Mouse (Mus musculus): ENCODE measurements around the gene Lman1l. TPM values are rescaled to one million over a fixed set of nuclear protein-coding genes. Genes with fewer than 3 reads are reported as not detected.

Lman1l gene
- polyA plus RNA-seq, 1 experiment from 2014 or later = not detected

DNA sequence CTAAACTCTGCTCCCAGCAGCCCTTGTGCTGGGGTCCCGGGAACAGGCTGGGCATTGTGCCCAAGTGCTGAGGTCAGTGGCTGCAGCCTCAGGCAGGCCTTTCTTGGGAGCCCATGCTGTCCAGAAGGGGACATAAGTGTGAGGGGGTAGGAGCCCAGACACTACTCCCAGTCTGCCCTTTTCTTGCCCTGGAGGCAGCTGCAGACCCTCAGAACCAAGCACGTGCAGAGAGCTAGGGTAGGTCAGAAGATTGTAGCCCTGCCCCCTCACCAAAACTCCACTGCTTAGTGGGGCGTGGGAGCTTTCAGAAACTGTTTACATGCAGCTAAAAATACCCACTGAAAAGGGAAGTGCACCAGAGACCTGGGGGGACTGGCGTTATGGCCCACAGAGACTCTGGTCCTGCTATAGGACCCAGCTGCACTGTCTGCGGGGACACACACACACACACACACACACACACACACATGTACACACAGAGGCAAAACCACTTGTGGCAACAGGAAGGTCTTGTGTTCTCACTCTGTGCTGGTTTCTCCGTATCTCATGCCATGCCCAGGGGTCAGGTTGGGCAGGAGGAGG is 17.3 kb upstream of the Lman1l start:
- ATAC-seq (ENCODE audit: insufficient number of reproducible peaks, insufficient read depth, low FRiP score, low read depth) = peak; percentile 59; the same call in 1 of the 2 replicates
- Histone ChIP-seq H3K4me3 (ENCODE audit: low read depth, low read length) (no peak overlapping the region), H3K36me3 (ENCODE audit: control insufficient read depth, insufficient read depth, low read length) (no peaks in the 10 kb centered on the region; the same call in 1 of the 2 replicates), H3K9me3 (ENCODE audit: control insufficient read depth, low read depth, low read length) (no peaks in the 10 kb centered on the region), H3K27ac (ENCODE audit: low read length) (peak overlapping the region; percentile 87), H3K4me1 (ENCODE audit: control insufficient read depth, insufficient read depth, low read length) (peaks cover 58% of the 10 kb centered on the region), H3K4me2 (replicated peaks; ENCODE audit: low read depth, low read length) (peak overlapping the region; percentile 41; the same call in 1 of the 2 replicates), H3K9ac (replicated peaks; ENCODE audit: low read depth, low read length) (no peak overlapping the region), H3K27me3 (ENCODE audit: control insufficient read depth, insufficient read depth, low read length) (no peaks in the 10 kb centered on the region)
- 8% methylated on average over 6 of the region's 6 CpGs for WGBS

DNA sequence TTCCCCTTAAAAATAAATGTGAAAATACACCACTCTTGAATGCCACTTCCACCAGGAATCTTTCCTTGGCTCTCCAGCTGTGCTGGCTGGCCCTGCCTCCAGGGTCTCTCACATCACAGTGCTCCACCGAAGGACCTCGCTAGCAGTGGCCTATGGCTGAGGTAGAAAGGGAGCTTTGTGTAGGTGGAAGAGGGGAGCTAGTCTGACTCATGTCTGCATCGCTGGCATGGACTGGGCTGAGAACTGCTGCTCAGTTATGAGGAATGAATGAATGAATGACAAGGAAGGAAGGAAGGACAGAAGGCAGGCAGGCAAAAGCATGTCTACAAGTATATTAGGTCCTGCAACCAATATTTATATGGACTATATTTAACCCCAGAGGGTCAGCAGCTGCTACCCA is 16.7 kb upstream of the Lman1l start:
- Histone ChIP-seq H3K4me1 (ENCODE audit: control insufficient read depth, insufficient read depth, low read length) (peaks cover 52% of the 10 kb centered on the region), H3K4me2 (replicated peaks; ENCODE audit: low read depth, low read length) (peak overlapping the region; percentile 41; the same call in 1 of the 2 replicates), H3K36me3 (ENCODE audit: control insufficient read depth, insufficient read depth, low read length) (no peaks in the 10 kb centered on the region; the same call in 1 of the 2 replicates), H3K27ac (ENCODE audit: low read length) (peak overlapping the region; percentile 87), H3K9me3 (ENCODE audit: control insufficient read depth, low read depth, low read length) (no peaks in the 10 kb centered on the region), H3K27me3 (ENCODE audit: control insufficient read depth, insufficient read depth, low read length) (no peaks in the 10 kb centered on the region), H3K4me3 (ENCODE audit: low read depth, low read length) (no peak overlapping the region), H3K9ac (replicated peaks; ENCODE audit: low read depth, low read length) (no peak overlapping the region)
- 66% methylated on average over 3 of the region's 3 CpGs for WGBS
- ATAC-seq (ENCODE audit: insufficient number of reproducible peaks, insufficient read depth, low FRiP score, low read depth) = 0 out of 2 replicates have a peak, but pooled peaks have one; percentile 3

DNA sequence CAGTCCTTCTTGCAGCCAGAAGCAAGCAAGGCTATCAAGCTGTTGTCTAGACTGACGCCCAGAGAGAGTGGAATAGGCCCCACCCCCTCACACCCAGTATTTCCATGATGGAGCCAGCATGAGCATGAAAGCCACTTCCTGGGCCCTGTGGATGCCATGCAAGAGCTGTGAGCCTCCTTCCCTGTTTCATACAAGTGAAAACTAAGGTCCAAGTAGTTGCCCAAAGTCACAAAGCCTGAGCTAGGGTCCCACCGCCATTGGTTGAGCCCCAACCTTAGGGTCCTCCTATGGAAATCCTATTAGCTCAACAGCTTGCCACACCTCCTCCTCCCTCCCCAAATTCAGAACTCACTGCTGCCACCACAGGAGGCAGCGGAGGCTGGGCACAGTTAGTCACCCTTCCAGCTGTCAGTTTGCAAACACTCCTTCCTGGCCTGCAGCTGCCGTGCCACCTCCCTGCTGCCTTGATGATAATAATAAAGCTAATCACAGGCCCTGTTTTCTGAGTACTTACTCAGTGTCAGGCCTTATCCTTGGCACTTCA is 13.0 kb upstream of the Lman1l start:
- H3K27me3 ChIP-seq (ENCODE audit: control insufficient read depth, insufficient read depth, low read length) = no peaks in the 10 kb centered on the region
- no peak overlapping the region for H3K9ac ChIP-seq (replicated peaks; ENCODE audit: low read depth, low read length)
- peaks cover 19% of the 10 kb centered on the region for H3K36me3 ChIP-seq (ENCODE audit: control insufficient read depth, insufficient read depth, low read length)
- WGBS = 34% methylated on average over 4 of the region's 4 CpGs
- no peak overlapping the region for H3K4me2 ChIP-seq (replicated peaks; ENCODE audit: low read depth, low read length)
- no peak overlapping the region for H3K27ac ChIP-seq (ENCODE audit: low read length)
- H3K4me3 ChIP-seq (ENCODE audit: low read depth, low read length) = no peak overlapping the region
- no peak for ATAC-seq (ENCODE audit: insufficient number of reproducible peaks, insufficient read depth, low FRiP score, low read depth)
- no peaks in the 10 kb centered on the region for H3K9me3 ChIP-seq (ENCODE audit: control insufficient read depth, low read depth, low read length)
- peaks cover 16% of the 10 kb centered on the region for H3K4me1 ChIP-seq (ENCODE audit: control insufficient read depth, insufficient read depth, low read length)

DNA sequence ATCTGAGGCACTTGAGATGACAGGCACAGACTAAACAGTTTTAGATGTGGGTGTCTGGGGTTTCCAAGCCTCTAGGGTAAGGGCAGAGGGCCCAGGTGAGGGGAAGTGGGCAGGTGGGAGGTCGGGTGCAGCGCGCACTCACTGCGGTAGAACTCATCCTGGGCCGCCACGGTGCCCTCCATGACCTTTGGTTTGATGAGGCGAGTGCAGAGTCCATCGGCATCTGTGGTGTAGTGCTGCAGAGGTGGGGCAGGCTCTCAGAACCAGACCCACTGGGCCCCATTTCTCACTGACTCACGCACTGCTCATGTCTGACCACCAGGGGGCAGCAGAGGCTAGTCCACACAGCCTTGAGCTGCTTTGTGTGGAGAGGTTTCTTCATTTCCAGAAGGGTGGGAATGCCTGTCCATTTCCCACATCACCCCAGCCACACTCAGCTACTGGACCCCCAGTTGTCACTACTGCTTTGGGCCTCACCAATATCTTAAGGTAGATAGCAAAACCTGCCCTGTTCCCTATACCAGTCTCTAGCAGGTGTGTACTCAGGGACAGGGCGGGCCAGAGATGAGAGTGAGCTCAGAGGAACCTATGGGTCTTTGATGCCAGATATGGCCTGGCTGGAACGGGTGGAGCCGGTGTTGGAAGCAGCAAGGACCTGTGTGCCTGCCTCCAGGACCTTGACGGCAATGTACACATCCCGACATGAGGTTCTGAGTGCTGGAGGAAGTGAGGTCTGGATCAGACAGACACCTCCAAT is 8.7 kb upstream of the Lman1l start:
- no peaks in the 10 kb centered on the region for H3K9me3 ChIP-seq (ENCODE audit: control insufficient read depth, low read depth, low read length)
- H3K36me3 ChIP-seq (ENCODE audit: control insufficient read depth, insufficient read depth, low read length) = peaks cover 57% of the 10 kb centered on the region
- no peak overlapping the region for H3K4me3 ChIP-seq (ENCODE audit: low read depth, low read length)
- peak; percentile 66; the same call in 1 of the 2 replicates for ATAC-seq (ENCODE audit: insufficient number of reproducible peaks, insufficient read depth, low FRiP score, low read depth)
- H3K4me2 ChIP-seq (replicated peaks; ENCODE audit: low read depth, low read length) = no peak overlapping the region
- 67% methylated on average over 14 of the region's 14 CpGs for WGBS
- H3K27ac ChIP-seq (ENCODE audit: low read length) = no peak overlapping the region
- H3K27me3 ChIP-seq (ENCODE audit: control insufficient read depth, insufficient read depth, low read length) = no peaks in the 10 kb centered on the region
- no peaks in the 10 kb centered on the region for H3K4me1 ChIP-seq (ENCODE audit: control insufficient read depth, insufficient read depth, low read length)
- no peak overlapping the region for H3K9ac ChIP-seq (replicated peaks; ENCODE audit: low read depth, low read length)

DNA sequence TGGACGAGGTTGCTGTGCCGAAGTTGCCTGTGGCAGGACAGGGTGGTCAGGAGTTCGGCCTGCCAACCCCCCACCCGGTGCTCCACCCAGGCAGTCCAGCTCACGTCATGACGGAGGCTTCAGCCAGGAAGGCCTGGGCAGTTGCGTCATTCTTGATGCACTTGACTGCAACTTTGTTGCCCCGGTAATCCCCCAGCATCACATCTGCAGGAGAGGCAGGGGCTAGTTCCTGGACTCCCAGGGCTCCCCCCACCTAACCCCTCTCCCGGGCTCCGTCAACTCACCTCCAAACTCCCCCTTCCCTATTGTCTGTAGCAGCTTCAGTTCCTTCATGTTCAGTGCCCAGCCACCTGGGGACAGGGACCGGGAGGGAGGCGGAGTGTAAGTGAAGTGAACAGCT is 8.1 kb upstream of the Lman1l start:
- WGBS = 93% methylated on average over 12 of the region's 12 CpGs
- no peaks in the 10 kb centered on the region for H3K9me3 ChIP-seq (ENCODE audit: control insufficient read depth, low read depth, low read length)
- ATAC-seq (ENCODE audit: insufficient number of reproducible peaks, insufficient read depth, low FRiP score, low read depth) = no peak
- H3K4me1 ChIP-seq (ENCODE audit: control insufficient read depth, insufficient read depth, low read length) = no peaks in the 10 kb centered on the region
- no peak overlapping the region for H3K9ac ChIP-seq (replicated peaks; ENCODE audit: low read depth, low read length)
- peaks cover 57% of the 10 kb centered on the region for H3K36me3 ChIP-seq (ENCODE audit: control insufficient read depth, insufficient read depth, low read length)
- no peaks in the 10 kb centered on the region for H3K27me3 ChIP-seq (ENCODE audit: control insufficient read depth, insufficient read depth, low read length)
- no peak overlapping the region for H3K4me3 ChIP-seq (ENCODE audit: low read depth, low read length)
- H3K27ac ChIP-seq (ENCODE audit: low read length) = no peak overlapping the region
- no peak overlapping the region for H3K4me2 ChIP-seq (replicated peaks; ENCODE audit: low read depth, low read length)

DNA sequence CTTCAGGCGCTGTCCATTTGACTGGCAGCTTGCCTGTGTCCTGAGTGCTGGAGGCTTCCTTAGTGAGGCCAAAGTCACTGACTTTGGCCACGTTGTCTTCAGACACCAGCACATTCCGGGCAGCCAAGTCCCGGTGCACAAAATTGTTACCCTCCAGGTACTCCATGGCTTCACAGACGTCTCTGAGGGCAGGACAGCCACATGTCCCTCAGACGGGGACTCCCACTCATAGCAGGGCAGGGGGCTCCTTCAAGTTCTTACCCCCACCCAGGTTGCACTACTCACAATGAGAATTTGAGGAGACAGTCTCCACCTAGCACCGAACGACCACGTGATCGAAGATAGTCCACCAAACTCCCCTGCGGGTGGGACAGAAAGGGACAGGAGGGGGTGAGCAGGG is 7.3 kb upstream of the Lman1l start:
- Histone ChIP-seq H3K4me3 (ENCODE audit: low read depth, low read length) (no peak overlapping the region), H3K36me3 (ENCODE audit: control insufficient read depth, insufficient read depth, low read length) (peaks cover 57% of the 10 kb centered on the region), H3K4me1 (ENCODE audit: control insufficient read depth, insufficient read depth, low read length) (no peaks in the 10 kb centered on the region)

DNA sequence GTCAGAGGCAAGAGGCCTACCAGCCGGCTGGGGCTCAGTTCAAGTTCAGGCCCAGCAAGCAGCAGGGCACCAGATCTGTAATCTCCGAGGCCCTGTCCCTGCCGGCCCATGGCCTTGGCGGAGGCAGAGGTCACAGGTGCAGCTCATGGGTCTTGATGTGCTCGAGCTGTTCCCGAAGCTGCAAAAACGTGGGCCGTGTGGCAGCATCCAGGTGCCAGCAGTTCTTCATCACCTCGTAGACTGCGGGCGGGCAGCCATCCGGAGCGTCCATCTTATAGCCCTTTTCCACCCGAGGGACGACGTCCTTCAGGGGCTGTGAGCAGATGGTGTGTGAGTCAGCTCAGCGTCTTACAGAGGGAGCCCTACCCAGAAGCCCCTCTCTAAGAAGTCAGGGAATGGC is 6.6 kb upstream of the Lman1l start:
- no peaks in the 10 kb centered on the region for H3K4me1 ChIP-seq (ENCODE audit: control insufficient read depth, insufficient read depth, low read length)
- no peak overlapping the region for H3K27ac ChIP-seq (ENCODE audit: low read length)
- WGBS = 89% methylated on average over 17 of the region's 17 CpGs
- no peak for ATAC-seq (ENCODE audit: insufficient number of reproducible peaks, insufficient read depth, low FRiP score, low read depth)
- H3K9ac ChIP-seq (replicated peaks; ENCODE audit: low read depth, low read length) = no peak overlapping the region
- no peak overlapping the region for H3K4me3 ChIP-seq (ENCODE audit: low read depth, low read length)
- no peaks in the 10 kb centered on the region for H3K9me3 ChIP-seq (ENCODE audit: control insufficient read depth, low read depth, low read length)
- H3K27me3 ChIP-seq (ENCODE audit: control insufficient read depth, insufficient read depth, low read length) = no peaks in the 10 kb centered on the region
- no peak overlapping the region for H3K4me2 ChIP-seq (replicated peaks; ENCODE audit: low read depth, low read length)
- peaks cover 57% of the 10 kb centered on the region for H3K36me3 ChIP-seq (ENCODE audit: control insufficient read depth, insufficient read depth, low read length)

More for the DNA sequence above, 7.3 kb upstream of the Lman1l start:
- no peak overlapping the region for H3K9ac ChIP-seq (replicated peaks; ENCODE audit: low read depth, low read length)
- no peak for ATAC-seq (ENCODE audit: insufficient number of reproducible peaks, insufficient read depth, low FRiP score, low read depth)
- H3K4me2 ChIP-seq (replicated peaks; ENCODE audit: low read depth, low read length) = no peak overlapping the region
- 91% methylated on average over 11 of the region's 11 CpGs for WGBS
- no peaks in the 10 kb centered on the region for H3K27me3 ChIP-seq (ENCODE audit: control insufficient read depth, insufficient read depth, low read length)
- H3K9me3 ChIP-seq (ENCODE audit: control insufficient read depth, low read depth, low read length) = no peaks in the 10 kb centered on the region
- no peak overlapping the region for H3K27ac ChIP-seq (ENCODE audit: low read length)

DNA sequence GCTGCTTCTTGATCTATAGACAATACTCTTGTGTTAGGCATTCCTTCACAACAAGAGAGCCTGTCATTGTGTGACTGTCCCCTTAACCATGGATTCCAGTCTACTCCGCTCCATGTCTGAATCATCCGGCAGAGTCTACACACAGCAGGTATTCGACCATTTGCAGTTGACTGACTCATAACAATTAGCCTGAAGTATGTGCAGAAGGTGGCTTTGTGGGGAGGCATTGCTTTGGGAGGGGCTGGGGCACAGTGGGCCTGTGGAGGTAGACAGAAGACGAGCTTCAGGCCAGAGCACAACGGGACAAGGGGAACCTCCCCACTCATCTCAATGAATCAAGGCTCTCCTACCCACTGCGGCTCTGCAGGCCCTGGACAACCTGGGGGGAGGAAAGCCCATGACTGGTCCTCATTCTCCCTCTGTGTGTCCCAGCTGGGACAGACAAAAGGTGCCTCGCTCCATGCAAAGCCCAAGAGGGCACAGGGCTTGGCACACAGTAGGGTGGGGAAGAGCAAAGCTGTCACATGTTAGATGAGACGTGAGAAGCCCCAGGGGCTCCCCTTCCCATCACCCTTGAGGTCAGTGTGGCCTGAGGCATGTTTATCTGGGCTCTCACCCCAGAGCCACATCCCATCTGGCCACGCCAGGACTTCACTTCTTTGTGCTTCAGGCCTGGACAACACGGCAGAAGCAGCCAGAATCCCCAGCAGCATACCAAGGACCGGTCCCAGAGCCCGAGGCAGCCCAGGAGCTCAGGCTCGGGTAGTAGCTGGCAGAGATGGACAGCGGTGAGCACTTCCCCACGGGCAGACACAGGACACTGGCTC is 5.3 kb upstream of the Lman1l start:
- no peak overlapping the region for H3K4me2 ChIP-seq (replicated peaks; ENCODE audit: low read depth, low read length)
- no peak overlapping the region for H3K27ac ChIP-seq (ENCODE audit: low read length)
- H3K36me3 ChIP-seq (ENCODE audit: control insufficient read depth, insufficient read depth, low read length) = peaks cover 57% of the 10 kb centered on the region
- no peaks in the 10 kb centered on the region for H3K4me1 ChIP-seq (ENCODE audit: control insufficient read depth, insufficient read depth, low read length)
- no peaks in the 10 kb centered on the region for H3K9me3 ChIP-seq (ENCODE audit: control insufficient read depth, low read depth, low read length)
- H3K4me3 ChIP-seq (ENCODE audit: low read depth, low read length) = no peak overlapping the region
- H3K9ac ChIP-seq (replicated peaks; ENCODE audit: low read depth, low read length) = no peak overlapping the region
- WGBS = 87% methylated on average over 15 of the region's 15 CpGs
- ATAC-seq (ENCODE audit: insufficient number of reproducible peaks, insufficient read depth, low FRiP score, low read depth) = no peak
- no peaks in the 10 kb centered on the region for H3K27me3 ChIP-seq (ENCODE audit: control insufficient read depth, insufficient read depth, low read length)
